Mouse (Mus musculus) ZHBTc4 (cell line): ENCODE measurements around the gene Tox4.

Source experiments
- DNase-seq: peaks from one replicate; pipeline ENCODE4 v3.0.0-alpha.2; 2011; ENCODE audit warnings: low read depth, low spot score

Tox4 gene

DNA sequence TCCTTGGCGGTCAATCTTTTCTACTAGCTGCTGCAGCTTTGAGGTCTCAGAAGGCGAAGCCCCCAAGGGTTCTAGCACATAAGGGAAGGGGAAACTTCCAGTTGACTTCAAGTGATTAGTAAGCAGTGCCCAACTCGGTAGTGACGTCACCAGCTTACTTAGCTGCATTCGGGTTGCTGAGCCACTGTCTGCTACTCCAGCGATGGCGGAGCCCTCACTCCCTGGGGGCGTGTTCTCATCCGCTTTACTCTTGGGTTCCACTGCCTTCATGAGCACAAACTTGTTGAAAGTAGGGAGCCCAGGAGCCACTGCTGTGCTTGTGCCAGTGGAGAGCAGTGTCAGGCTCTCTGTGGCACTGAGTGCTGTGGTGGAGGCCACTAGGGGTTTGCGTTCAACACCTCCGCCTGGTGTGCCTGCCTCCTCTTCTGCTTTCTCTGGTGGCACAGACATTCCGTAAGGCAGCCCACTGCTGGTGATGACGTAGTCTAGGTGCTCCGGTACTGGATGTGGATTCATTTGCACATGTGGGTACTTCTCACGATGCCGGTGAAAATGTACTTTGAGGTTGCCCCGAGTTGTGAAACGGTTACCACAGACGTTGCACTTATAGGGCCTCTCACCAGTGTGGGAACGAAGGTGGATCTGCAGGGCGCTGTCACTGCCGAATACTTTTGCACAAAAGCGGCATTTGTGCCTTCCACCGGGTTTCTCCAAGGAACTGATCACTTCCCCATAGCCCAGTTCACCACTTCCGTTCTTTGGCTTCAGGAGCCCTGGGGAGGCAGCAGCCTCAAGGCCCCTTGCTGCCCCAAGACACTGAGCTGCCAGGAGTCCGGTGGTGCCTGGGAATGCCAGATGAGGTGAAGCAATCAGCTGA lies 35.2 kb downstream of the Tox4 start:
- peak; percentile 58 for DNase-seq

DNA sequence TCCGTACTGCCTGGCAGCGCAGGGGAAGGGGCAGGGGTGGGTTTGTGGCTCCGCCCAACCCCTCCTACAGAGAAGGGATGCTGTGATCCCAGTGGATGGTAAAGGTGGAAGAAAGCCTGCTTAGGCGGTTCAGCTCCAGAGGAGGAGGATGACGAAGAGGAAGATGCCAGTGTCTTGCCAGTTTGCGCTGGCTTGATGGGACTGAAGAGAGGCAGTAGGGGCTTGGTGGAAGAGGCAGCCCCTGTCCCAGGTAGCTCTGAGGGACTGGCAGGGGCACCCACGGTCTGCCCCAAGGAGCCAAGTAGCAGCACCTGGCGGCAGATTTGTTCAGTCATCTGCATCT lies 35.8 kb downstream of the Tox4 start:
- DNase-seq: peak; percentile 38

DNA sequence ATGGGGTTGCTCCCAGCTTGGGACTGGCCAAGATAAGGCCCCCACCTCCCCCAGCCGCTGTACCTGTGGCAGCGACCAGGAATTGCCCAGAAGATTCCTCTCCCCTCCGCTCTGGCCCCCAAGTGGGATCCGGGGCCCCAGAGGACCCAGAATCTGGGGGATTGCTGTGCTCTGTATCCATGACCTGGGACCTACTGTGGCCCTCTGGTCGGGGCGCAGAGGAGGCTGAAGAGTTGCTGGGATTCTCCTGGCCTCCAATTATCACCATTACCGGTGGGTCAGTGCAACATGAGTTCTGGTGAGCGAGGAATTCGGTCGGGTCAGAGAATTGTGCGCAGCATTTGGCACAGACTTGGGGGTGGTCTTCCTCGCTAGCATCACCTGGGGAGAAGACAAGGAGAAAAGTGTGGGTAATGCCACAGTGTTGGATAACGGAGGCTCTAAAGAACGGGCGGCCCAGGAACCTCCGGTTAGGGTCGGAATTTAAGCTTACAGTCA lies 36.4 kb downstream of the Tox4 start:
- DNase-seq: no peak

DNA sequence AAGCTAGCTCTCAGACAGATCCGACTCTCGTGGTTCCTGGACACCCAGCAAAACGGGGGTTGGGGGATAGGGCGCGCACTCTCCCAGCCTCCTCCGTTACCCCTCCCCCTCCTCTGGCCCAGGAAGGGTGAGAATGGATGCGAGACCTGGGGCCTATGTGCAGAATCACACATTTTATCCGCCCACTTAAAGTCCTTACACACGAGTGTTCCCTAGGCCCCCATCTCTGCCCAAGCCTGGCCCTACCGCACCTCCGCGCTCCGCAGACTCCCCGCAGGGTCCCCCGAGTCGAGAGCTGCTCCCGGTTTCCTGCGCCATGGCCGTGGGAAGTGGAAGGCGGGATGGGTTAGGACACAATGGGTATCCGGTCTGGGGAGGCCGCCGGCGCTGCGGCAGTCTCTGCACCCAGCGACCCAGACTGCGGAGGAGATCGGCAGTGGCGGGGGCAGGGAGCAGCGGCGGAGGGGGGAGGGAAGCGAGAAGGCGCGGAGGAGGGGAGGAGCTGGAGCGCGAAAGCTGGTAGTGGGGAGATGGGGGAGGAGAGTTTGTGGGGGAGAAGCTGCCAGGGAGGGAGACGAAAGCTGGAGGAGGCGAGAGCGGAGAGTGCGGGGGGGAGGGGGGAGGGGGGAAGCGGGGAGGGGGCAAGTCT lies 37.0 kb downstream of the Tox4 start:
- DNase-seq: peak; percentile 75

DNA sequence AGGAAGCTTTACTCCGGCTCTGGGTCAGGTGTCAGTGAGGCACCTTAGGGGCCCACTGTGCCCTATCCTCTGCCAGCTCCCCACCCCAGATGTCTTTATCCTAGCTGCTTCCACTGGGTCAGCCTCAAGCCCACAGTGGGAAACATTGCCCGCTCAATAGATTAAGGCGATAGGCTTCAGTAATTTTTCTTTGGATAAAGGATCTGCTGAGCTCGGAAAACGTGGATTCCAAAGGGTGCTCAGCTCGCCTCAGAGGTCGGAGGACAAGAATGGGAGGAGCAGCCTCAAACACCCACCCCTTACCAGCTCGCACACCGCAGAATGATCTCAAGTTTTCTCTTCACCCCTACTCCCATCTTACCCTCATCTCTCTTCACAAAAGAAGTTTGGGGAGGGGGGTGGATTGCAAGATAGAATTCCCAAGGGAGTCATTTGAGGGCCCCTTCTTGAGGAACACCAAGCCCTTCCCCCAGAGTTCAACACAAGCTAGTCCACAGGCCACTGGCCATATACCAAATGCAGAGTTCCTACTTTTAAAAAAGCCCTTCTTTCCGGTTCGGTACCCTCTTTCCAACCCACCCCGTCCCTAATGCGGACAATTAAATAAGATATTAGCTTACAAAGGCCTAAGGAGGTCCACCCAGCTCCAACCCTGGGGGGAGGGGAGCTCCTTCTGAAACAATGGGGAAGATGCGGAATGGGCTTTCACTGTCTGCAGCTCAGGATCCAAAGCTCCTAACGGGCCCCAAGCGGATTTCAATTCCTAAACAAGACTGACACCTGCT lies 37.7 kb downstream of the Tox4 start:
- peak; percentile 56 for DNase-seq

DNA sequence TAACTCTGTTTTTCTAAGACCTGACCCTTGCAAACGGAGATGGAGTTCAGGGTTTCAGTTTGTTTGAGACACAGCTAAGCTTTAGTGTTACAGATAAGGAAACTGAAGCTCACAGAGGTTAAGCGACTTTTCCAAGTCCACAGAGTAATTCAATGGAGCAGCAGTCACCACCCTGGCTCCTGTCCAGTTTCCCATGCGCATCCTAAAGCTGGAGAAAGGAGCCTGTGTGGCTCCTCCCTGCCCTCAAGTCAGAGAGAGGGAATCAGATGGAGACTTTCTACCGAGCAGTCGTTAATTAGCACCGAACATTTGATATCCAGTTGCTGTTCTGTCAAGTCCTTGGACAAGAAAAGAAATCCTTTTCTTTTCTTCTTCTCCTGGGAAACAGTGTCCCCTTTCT lies 40.4 kb downstream of the Tox4 start:
- DNase-seq: no peak

DNA sequence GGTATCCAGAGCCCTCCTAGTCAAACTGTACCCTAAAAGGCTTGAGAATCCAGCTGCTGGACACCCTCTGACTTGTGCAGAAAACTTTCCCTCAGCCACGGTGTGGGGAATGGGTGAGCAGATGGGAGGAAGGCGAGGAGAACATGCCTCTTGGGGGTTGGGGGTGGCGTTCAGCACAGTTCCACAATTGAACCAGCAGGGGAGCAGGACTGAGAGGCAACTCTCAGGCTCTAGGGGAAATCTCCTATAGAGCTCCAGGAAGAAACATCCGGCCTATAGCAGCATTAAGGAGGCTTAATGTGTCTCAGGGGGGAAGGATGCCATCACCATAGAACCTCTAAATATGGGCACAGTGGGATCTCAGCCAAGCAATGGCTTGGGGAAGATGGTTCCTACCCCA lies 46.9 kb downstream of the Tox4 start:
- DNase-seq: peak; percentile 72

DNA sequence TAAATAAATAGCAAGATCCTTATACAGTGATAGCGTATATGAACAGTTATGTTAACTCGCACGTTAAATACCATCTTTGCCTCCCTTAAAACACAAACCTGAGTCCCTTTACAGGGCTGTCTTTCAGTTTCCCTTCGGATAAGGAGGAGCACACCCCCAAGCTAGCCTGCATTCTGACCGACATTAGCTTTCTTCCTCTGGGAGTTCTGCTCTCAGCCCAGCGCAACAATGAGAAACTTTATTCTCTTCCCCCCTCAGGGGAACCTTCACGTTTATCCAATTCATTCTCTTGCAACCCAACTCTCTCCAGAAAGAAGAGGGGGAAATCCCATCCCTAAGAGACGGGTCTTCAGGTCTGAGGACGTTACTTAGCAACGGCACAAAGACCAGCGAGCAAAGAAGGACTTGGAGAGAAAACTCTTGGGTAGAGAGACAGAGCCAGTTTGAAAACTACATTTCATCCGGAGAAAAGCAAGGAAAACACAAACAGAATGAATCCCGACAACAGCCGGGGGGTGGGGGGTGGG lies 48.5 kb downstream of the Tox4 start:
- DNase-seq: no peak

DNA sequence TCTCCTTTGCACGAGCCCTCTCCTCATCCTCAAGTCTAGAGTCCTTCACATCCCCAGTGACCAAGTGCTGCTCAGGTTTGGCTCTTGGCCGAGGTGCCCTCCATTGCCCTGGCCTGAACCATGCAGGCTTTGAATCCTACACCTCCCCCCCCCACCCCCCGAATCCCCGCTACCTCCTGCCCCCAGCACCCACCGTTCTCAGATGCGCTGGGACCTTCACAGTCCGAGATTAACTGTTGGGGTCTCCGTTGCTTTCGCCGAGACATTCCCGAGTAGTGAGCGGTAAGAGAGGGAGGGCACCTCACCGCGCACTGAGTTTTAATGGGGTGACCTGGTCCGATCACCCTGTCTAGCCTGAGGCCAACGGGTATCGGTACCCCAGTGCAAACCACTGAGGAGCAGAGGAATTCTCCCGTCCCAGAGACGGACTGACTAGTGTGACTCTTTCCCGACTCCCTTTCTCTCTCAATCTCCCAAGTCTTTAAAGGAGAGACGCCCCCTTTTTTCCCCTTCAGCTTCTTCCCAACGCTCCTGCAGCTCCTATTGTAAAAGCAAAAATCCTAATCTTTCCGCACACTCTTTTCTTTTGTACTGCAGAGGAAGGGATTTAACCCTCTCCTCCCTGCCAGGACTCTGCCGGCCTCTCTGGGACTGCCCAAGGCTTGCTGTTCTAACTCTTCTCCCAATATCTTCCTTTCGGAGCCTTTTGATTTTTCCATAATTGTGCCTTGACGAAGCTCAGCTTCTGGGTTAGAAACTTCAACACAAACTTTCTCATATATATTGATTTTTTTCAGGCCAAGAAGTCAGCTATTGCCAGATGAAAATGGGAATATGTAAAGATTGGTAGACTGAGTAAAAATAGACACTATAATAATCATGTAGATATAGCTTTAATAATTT lies 49.2 kb downstream of the Tox4 start, which contains the start of gene Sall2:
Sall2 (minus strand) TSS at position 853 of the 903 bp plus-strand sequence.
- DNase-seq: no peak

DNA sequence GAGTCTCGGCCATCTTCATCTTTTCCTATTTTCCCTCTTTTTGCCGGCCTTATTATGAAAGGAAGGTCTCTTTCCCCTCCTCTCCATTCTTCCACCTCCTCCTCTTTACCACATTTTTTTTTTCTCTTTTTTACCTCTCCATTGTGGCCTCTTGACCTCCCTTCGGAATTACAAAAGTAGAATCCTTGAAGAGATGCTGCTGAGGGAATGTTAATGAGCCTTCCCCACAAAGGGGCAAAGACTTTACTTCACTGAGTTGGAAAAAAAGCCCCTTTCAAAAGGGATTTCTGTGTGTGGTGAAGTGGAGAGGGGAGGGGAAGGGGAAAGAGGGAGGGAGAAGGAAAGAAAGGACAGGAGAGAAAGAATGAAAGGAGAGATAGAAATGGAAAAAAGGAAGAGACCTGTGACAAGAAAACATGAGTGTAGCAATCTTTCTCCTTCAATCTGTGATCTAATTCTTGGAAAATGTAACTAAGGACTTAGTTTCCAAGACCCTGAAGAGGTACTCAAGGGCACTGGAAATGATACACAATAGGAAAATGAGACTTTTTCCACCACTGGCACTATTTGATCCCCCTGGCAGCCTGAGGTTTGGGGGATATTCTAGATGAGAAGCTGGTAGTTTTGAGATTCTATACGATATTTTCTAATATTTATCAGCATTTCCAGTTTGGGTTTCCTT lies 52.3 kb downstream of the Tox4 start:
- no peak for DNase-seq

DNA sequence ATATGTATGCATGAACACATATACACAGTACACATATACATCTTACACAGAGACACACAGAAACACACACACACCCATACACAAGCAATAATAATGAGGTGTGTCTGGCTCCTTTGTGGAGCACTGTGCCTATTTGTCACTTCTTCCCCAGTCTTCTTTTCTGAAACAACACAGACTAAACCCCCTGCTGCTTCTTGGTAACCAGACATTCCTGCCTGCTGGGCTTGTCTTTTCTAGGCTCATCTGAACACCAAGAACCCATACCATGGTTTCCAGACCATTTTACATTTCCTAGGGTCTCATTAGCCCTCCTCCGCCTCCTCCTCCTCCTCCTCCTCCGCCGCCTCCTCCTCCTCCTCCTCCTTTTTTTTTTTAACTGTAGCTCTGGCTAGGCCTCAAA lies 53.2 kb downstream of the Tox4 start:
- peak; percentile 57 for DNase-seq

DNA sequence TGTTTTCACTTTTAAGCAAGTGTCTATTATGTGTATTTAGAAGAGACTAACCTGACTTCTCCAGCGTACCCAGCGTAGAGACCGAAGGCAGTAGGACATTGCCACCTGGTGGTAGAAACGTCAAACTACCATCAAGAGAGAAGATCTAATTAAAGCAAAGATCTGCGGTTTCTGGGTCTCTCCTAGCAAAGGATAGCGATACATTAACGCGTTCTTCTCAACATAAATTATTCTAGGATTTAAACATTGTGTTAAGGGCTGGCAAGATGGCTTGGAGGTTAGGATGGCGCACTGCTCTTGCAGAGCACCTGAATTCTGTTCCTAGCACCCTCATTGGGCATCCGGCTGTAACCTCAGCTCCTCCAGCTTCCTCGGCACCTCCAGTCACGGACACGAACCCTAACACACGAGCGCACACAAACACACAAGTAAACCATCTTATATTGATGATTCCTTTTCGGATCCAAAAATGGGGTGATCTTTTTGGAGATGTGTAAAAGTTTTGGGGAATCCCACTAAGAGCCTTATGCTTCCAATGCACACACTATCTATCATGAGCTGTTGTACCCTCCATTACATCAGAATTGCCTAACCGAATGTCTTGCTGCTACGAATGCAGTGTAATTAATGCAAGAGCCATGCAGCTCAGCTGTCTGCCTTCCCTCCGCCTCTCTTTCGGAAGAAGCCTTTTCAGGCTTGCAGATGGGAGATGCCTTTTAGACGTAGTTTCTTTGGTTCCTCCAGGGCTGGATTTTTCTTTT lies 60.0 kb downstream of the Tox4 start:
- DNase-seq: peak; percentile 81

DNA sequence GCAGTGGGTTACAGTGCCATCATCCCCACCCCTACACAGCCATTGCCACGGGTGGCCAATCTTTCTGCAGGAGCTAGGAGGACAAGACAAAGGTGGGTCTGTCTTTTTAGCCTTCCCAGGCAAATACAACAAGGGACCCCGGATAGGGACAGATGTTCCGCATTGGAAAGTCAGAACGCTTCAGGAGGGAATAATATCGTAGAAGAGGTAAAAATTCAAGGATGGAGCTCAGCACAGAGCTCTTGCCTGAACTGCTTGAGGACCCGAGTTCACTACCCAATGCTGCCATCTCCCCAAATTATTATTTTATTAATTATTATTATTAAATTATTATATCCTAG lies 60.5 kb downstream of the Tox4 start:
- no peak for DNase-seq
